Mouse (Mus musculus) spleen, adult 2 months (tissue): ENCODE data around the gene Gm14440. TPM values are rescaled to one million over a fixed set of nuclear protein-coding genes. Genes with fewer than 3 reads are reported as not detected.
"Not testable (repeated sequence)": the region's sequence is repeated elsewhere in the genome, so short reads cannot be mapped to it uniquely, and the experiment has no call there.

Experiments used
- DNase-seq, 2 experiments: peaks; one replicate each; pipeline versions ENCODE4 v3.0.0 to v3.0.0-alpha.2; 2012 to 2021; ENCODE audit warnings: low spot score in 2 of 2, low read depth in 1 of 2
- H3K27ac ChIP-seq: fragments of 200-500 bp; 2 replicates; pipeline ENCODE4 v1.5.1; 2012; ENCODE audit warnings: low read length, inconsistent platforms; ENCODE audit not compliant: insufficient read depth
- H3K27me3 ChIP-seq: fragments of 200-500 bp; 2 replicates; pipeline ENCODE4 v1.6.1; 2012; ENCODE audit warnings: mild to moderate bottlenecking, moderate library complexity, low read length, inconsistent platforms; ENCODE audit not compliant: control insufficient read depth, insufficient read depth
- H3K36me3 ChIP-seq: fragments of 200-500 bp; 2 replicates; pipeline ENCODE4 v1.6.1; 2012; ENCODE audit warnings: mild to moderate bottlenecking, low read length, inconsistent platforms; ENCODE audit not compliant: control insufficient read depth, insufficient read depth
- H3K4me1 ChIP-seq: fragments of 200-500 bp; 2 replicates; pipeline ENCODE4 v1.6.1; 2011; ENCODE audit warnings: inconsistent platforms; ENCODE audit not compliant: control insufficient read depth, insufficient read depth, insufficient read length
- H3K4me3 ChIP-seq: fragments of 200-500 bp; 2 replicates; pipeline ENCODE4 v1.5.1; 2011; ENCODE audit warnings: mild to moderate bottlenecking, inconsistent platforms; ENCODE audit not compliant: insufficient read depth, insufficient read length; ENCODE audit errors: extremely low read depth
- WGBS: fragments of 180-500 bp; shearing (Covaris S2); methylation state at CpG from one replicate; pipeline ENCODE4 v1.1.7; 2018; 5-methylcytosine and 5-hydroxymethylcytosine counted together
- polyA plus RNA-seq: library from polyadenylated mRNA; depleted of rRNA; stranded (reverse); fragments of >200 nt; gene quantifications from 2 replicates; pipeline ENCODE4 v1.2.3, GENCODE M21; 2012; rRNA removed

Gene Gm14440
- polyA plus RNA-seq, result not detected in 2 replicates

- not testable (repeated sequence) for H3K36me3 ChIP-seq, H3K4me1 ChIP-seq, H3K27me3 ChIP-seq, H3K27ac ChIP-seq, DNase-seq, H3K4me3 ChIP-seq
- no CpG with 5 or more reads among the region's 6 CpGs for WGBS
Measured at GRCm38 (mm10) chr2:175274825-175275224, at the start of gene Gm14440. Gene Gm14440, plus strand, starts transcription at chr2:175275125.

Other genes starting within 250 kb of the Gm14440 start
- not detected in 2 replicates for gene Gm14393, start 207.3 kb upstream of the Gm14440 start, polyA plus RNA-seq
- 0.43 and 4.2 TPM in 2 replicates for gene Gm14399, start 133.1 kb upstream of the Gm14440 start, polyA plus RNA-seq
- gene Gm14443, start 99.3 kb upstream of the Gm14440 start, polyA plus RNA-seq, result 0.07 and 0.11 TPM in 2 replicates
- gene Gm14391, start 68.2 kb upstream of the Gm14440 start, polyA plus RNA-seq, result 1.8 and 2.3 TPM in 2 replicates
- 0.69 and 0.98 TPM in 2 replicates for gene Gm4631, start 63.1 kb downstream of the Gm14440 start, polyA plus RNA-seq
- gene Zfp968, start 97.3 kb downstream of the Gm14440 start, polyA plus RNA-seq, result 0.32 and 0.52 TPM in 2 replicates
- gene Gm4724, start 160.7 kb downstream of the Gm14440 start, polyA plus RNA-seq, result 2.8 TPM in 2 replicates
- 0.12 and 0.19 TPM in 2 replicates for gene Zfp965, start 194.9 kb downstream of the Gm14440 start, polyA plus RNA-seq